Mouse (Mus musculus) midbrain, embryonic 11.5 days (tissue): ENCODE data around the gene Nmnat2. TPM values are rescaled to one million over a fixed set of nuclear protein-coding genes. Genes with fewer than 3 reads are reported as not detected.

Source experiments
- ATAC-seq: fragments of 200-750 bp; cut with Nextera tagmentation; 2 replicates; pipeline ENCODE4 v1.8.0; 2017; ENCODE audit warnings: moderate TSS enrichment, moderate library complexity; ENCODE audit not compliant: low FRiP score
- DNase-seq: peaks from one replicate; pipeline ENCODE4 v3.0.0; 2015; ENCODE audit warnings: low spot score; ENCODE audit errors: missing footprints
- H3K27ac ChIP-seq: fragments of 300-500 bp; sonication (generic); 2 replicates; pipeline ENCODE4 v1.5.1; 2014; ENCODE audit warnings: low read depth, low read length
- H3K27me3 ChIP-seq: fragments of 300-500 bp; sonication (generic); 2 replicates; pipeline ENCODE4 v1.6.1; 2014; ENCODE audit warnings: mild to moderate bottlenecking, low read length, moderate library complexity, mixed read lengths; ENCODE audit not compliant: control insufficient read depth, insufficient read depth
- H3K36me3 ChIP-seq: fragments of 300-500 bp; sonication (generic); 2 replicates; pipeline ENCODE4 v1.6.1; 2014; ENCODE audit warnings: mild to moderate bottlenecking, low read length, moderate library complexity, mixed read lengths; ENCODE audit not compliant: control insufficient read depth, insufficient read depth
- H3K4me1 ChIP-seq: fragments of 300-500 bp; sonication (generic); 2 replicates; pipeline ENCODE4 v1.6.1; 2014; ENCODE audit warnings: low read length; ENCODE audit not compliant: control insufficient read depth, insufficient read depth
- H3K4me2 ChIP-seq: fragments of 300-500 bp; sonication (generic); 2 replicates; pipeline ENCODE4 v1.6.1; 2014; ENCODE audit warnings: mild to moderate bottlenecking, moderate library complexity
- H3K4me3 ChIP-seq: fragments of 300-500 bp; sonication (generic); 2 replicates; pipeline ENCODE4 v1.5.1; 2014; ENCODE audit warnings: low read depth, low read length
- H3K9ac ChIP-seq: fragments of 300-500 bp; sonication (generic); 2 replicates; pipeline ENCODE4 v1.6.1; 2014; ENCODE audit warnings: low read length
- H3K9me3 ChIP-seq: fragments of 300-500 bp; sonication (generic); 2 replicates; pipeline ENCODE4 v1.6.1; 2016; ENCODE audit warnings: low read length; ENCODE audit not compliant: control insufficient read depth
- WGBS: fragments of 180-500 bp; shearing (Covaris S2); extraction: QIAGEN DNeasy Blood & Tissue Kit; methylation state at CpG from one replicate; pipeline ENCODE4 v1.1.7; 2014; 5-methylcytosine and 5-hydroxymethylcytosine counted together
- polyA plus RNA-seq: library from polyadenylated mRNA; unstranded; fragments of >200 nt; fragmentation: Nextera tagmentation; extraction: Ambion mirVana; gene quantifications from 2 replicates; pipeline ENCODE4 v1.2.1, GENCODE M21; 2014

Gene Nmnat2
- polyA plus RNA-seq, 1 experiment from 2014 or later: 15.0 TPM

GRCm38 (mm10) chr1:153103186-153103554, 148.4 kb downstream of the Nmnat2 start:
- no peak overlapping the region for H3K27ac ChIP-seq
- H3K4me3 ChIP-seq: no peak overlapping the region
- H3K9ac ChIP-seq: no peak overlapping the region
- DNase-seq: no peak
- no peak overlapping the region for H3K4me2 ChIP-seq
- H3K9me3 ChIP-seq: no peaks in the 10 kb centered on the region
- no peaks in the 10 kb centered on the region for H3K27me3 ChIP-seq
- no peak for ATAC-seq
- no peaks in the 10 kb centered on the region for H3K4me1 ChIP-seq
- no peaks in the 10 kb centered on the region for H3K36me3 ChIP-seq
- 96% methylated on average over 8 of the region's 8 CpGs for WGBS

GRCm38 (mm10) chr1:153104804-153105203, 150.0 kb downstream of the Nmnat2 start:
- H3K4me3 ChIP-seq: no peak overlapping the region
- no peak for ATAC-seq
- DNase-seq: no peak
- H3K4me1 ChIP-seq: no peaks in the 10 kb centered on the region
- H3K9ac ChIP-seq: no peak overlapping the region
- no peak overlapping the region for H3K4me2 ChIP-seq
- H3K36me3 ChIP-seq: no peaks in the 10 kb centered on the region
- no peak overlapping the region for H3K27ac ChIP-seq
- H3K9me3 ChIP-seq: no peaks in the 10 kb centered on the region
- no peaks in the 10 kb centered on the region for H3K27me3 ChIP-seq
- WGBS: 85% methylated on average over 12 of the region's 12 CpGs

GRCm38 (mm10) chr1:153107866-153108265, 153.1 kb downstream of the Nmnat2 start:
- 71% methylated on average over 7 of the region's 7 CpGs for WGBS
- Histone ChIP-seq H3K9ac (no peak overlapping the region), H3K9me3 (no peaks in the 10 kb centered on the region), H3K36me3 (no peaks in the 10 kb centered on the region), H3K27me3 (no peaks in the 10 kb centered on the region), H3K4me2 (no peak overlapping the region), H3K4me3 (no peak overlapping the region), H3K4me1 (no peaks in the 10 kb centered on the region), H3K27ac (no peak overlapping the region)
- ATAC-seq (no peak), DNase-seq (no peak)

DNA sequence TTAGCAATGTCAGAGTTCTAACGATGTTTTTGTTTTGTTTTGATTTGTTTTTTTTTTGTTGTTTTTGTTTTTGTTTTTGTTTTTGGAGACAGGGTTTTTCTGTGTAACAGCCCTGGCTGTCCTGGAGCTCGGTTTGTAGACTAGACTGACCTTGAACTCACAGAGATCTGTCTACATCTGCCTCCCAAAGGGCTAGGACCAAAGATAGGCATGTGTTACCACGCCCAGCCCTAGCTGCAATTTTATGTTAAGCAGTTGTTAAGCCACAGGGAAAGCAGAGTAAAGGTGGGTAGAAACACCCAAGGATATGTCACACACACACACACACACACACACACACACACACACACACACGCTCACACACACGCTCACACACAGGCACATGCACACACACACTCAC, 154.6 kb downstream of the Nmnat2 start:
- no peaks in the 10 kb centered on the region for H3K4me1 ChIP-seq
- no peak for DNase-seq
- 81% methylated on average over 5 of the region's 5 CpGs for WGBS
- no peaks in the 10 kb centered on the region for H3K27me3 ChIP-seq
- no peak overlapping the region for H3K9ac ChIP-seq
- H3K9me3 ChIP-seq: no peaks in the 10 kb centered on the region
- no peak overlapping the region for H3K27ac ChIP-seq
- no peak overlapping the region for H3K4me2 ChIP-seq
- no peaks in the 10 kb centered on the region for H3K36me3 ChIP-seq
- ATAC-seq: no peak
- no peak overlapping the region for H3K4me3 ChIP-seq

DNA sequence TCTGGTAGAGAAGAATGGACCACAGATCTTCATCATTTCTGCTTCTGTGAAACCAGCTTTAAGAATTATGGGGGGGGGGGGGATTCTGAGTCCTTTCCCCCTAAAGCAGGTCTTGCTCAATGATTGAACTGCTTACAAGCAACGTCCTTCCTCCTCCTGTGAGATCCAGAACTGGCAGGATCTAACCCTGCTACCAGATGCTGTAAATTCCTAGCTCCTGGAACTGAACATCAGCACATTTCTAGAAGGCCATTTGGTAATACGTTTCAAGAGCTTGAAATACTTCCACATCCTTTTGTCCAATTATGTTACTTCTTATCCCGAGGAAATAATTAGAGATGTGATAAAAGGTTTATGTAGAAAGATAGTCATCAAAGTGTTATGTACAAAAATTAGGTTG, 155.0 kb downstream of the Nmnat2 start:
- DNase-seq: peak; percentile 65
- Histone ChIP-seq H3K27me3 (no peaks in the 10 kb centered on the region), H3K9me3 (no peaks in the 10 kb centered on the region), H3K27ac (no peak overlapping the region), H3K4me3 (no peak overlapping the region), H3K4me1 (no peaks in the 10 kb centered on the region), H3K4me2 (no peak overlapping the region), H3K9ac (no peak overlapping the region), H3K36me3 (no peaks in the 10 kb centered on the region)
- no peak for ATAC-seq
- 82% methylated on average over 3 of the region's 3 CpGs for WGBS

- H3K4me2 ChIP-seq: no peak overlapping the region
- no peak overlapping the region for H3K9ac ChIP-seq
- H3K4me1 ChIP-seq: no peaks in the 10 kb centered on the region
- no peak overlapping the region for H3K27ac ChIP-seq
- H3K4me3 ChIP-seq: no peak overlapping the region
- no peaks in the 10 kb centered on the region for H3K36me3 ChIP-seq
- DNase-seq: peak; percentile 77
- H3K9me3 ChIP-seq: no peaks in the 10 kb centered on the region
- 67% methylated on average over 4 of the region's 4 CpGs for WGBS
- H3K27me3 ChIP-seq: no peaks in the 10 kb centered on the region
- ATAC-seq: no peak
These were observed 156.8 kb downstream of the Nmnat2 start for GRCm38 (mm10) chr1:153111596-153111995.

DNA sequence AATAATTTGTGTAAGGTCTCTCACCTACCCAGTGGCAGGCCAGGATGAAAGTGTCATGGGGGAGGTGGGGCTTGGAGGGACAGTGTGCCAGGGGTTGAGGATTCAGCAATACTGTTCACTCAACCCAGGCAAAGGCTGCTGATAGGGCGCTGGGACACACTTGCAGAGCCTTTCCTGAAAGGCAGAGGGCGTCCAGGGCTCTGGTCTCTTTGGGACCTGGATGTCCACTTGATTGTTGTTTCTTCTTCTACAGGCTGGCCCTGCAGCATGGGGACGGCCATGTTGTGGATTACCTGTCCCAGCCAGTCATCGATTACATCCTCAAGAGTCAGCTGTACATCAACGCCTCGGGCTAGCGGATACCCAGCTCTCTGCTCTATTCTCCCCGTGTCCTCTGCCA, 160.5 kb downstream of the Nmnat2 start:
- no peak overlapping the region for H3K4me3 ChIP-seq
- H3K4me2 ChIP-seq: no peak overlapping the region
- WGBS: 80% methylated on average over 8 of the region's 8 CpGs
- H3K9me3 ChIP-seq: no peaks in the 10 kb centered on the region
- H3K4me1 ChIP-seq: no peaks in the 10 kb centered on the region
- H3K9ac ChIP-seq: no peak overlapping the region
- H3K27ac ChIP-seq: no peak overlapping the region
- H3K27me3 ChIP-seq: no peaks in the 10 kb centered on the region
- ATAC-seq: no peak
- DNase-seq: peak; percentile 62
- no peaks in the 10 kb centered on the region for H3K36me3 ChIP-seq

- Histone ChIP-seq H3K4me1 (no peaks in the 10 kb centered on the region), H3K9ac (no peak overlapping the region), H3K9me3 (no peaks in the 10 kb centered on the region), H3K27me3 (no peaks in the 10 kb centered on the region), H3K4me3 (no peak overlapping the region), H3K4me2 (no peak overlapping the region), H3K36me3 (no peaks in the 10 kb centered on the region), H3K27ac (no peak overlapping the region)
- ATAC-seq (no peak), DNase-seq (no peak)
- 74% methylated on average over 6 of the region's 6 CpGs for WGBS
These were observed 165.8 kb downstream of the Nmnat2 start for GRCm38 (mm10) chr1:153120544-153120943.

GRCm38 (mm10) chr1:153121320-153121719, 166.5 kb downstream of the Nmnat2 start:
- H3K27ac ChIP-seq: no peak overlapping the region
- no peak overlapping the region for H3K9ac ChIP-seq
- H3K36me3 ChIP-seq: no peaks in the 10 kb centered on the region
- H3K4me2 ChIP-seq: no peak overlapping the region
- ATAC-seq (no peak), DNase-seq (no peak)
- H3K9me3 ChIP-seq: no peaks in the 10 kb centered on the region
- 91% methylated on average over 5 of the region's 5 CpGs for WGBS
- no peaks in the 10 kb centered on the region for H3K4me1 ChIP-seq
- no peaks in the 10 kb centered on the region for H3K27me3 ChIP-seq
- no peak overlapping the region for H3K4me3 ChIP-seq

GRCm38 (mm10) chr1:153122764-153123163, 168.0 kb downstream of the Nmnat2 start:
- ATAC-seq (no peak), DNase-seq (peak; percentile 26)
- Histone ChIP-seq H3K4me1 (no peaks in the 10 kb centered on the region), H3K9me3 (no peaks in the 10 kb centered on the region), H3K27ac (no peak overlapping the region), H3K36me3 (no peaks in the 10 kb centered on the region), H3K4me2 (no peak overlapping the region), H3K4me3 (no peak overlapping the region), H3K9ac (no peak overlapping the region), H3K27me3 (no peaks in the 10 kb centered on the region)
- WGBS: 89% methylated on average over 4 of the region's 4 CpGs
